Mouse (Mus musculus) c-Kit-positive CD71-positive TER-119-positive erythroid progenitor cells, embryonic 14.5 days (primary cell): ENCODE data around the gene Utp11.

Source experiments
- DNase-seq: peaks from one replicate; pipeline ENCODE4 v3.0.0-alpha.2; 2013; ENCODE audit warnings: low spot score

Gene Utp11

GRCm38 (mm10) chr4:124672347-124673320 is 20.8 kb downstream of the Utp11 start:
- DNase-seq, result no peak

GRCm38 (mm10) chr4:124671583-124671982 is 21.8 kb downstream of the Utp11 start:
- no peak for DNase-seq

- DNase-seq, result no peak
Measured at GRCm38 (mm10) chr4:124670232-124670631, 23.2 kb downstream of the Utp11 start.

- no peak for DNase-seq
Measured at GRCm38 (mm10) chr4:124668078-124668477, 25.3 kb downstream of the Utp11 start.

GRCm38 (mm10) chr4:124667476-124668033 is 25.8 kb downstream of the Utp11 start:
- DNase-seq, result no peak

GRCm38 (mm10) chr4:124664604-124665003 is 28.8 kb downstream of the Utp11 start:
- DNase-seq, result no peak

DNA sequence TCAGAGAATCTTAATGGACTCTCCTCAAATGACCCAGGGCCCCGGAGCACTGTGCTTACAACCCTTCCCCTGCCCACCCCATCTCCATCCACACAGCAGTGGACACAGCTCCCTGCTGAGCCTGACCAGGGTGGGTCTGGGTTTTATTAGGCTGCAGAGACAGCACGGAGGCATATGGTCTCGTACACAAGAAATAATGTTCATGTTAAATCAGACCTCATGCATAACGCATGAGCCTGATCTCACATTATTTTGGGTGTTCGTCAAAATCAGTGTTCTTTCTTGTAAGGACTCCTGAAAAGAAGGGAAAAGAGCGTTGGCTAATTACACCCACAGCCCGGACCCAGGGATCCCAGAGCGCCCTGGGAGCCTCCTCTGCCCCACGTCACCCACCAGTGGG is 29.2 kb downstream of the Utp11 start:
- DNase-seq, result no peak

DNA sequence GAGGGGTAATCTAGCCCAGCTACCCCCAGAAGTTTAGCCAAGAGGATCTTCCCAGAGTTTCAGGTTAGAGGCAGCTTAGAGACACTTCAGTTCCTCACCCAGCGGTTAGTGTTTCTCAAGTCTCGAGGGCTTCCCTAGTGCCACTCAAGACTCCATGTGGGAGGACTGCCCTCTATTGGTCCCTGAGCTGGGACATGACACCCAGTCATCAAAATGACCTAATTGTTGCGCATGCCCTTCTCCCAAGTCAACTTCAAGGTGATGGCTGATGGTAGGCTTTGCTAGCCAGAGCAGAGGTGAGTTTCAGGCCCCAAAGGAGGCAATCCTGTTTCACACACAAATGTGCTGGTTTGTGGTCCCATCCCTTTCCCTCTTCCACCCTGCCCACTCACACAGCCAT is 30.4 kb downstream of the Utp11 start:
- no peak for DNase-seq

DNA sequence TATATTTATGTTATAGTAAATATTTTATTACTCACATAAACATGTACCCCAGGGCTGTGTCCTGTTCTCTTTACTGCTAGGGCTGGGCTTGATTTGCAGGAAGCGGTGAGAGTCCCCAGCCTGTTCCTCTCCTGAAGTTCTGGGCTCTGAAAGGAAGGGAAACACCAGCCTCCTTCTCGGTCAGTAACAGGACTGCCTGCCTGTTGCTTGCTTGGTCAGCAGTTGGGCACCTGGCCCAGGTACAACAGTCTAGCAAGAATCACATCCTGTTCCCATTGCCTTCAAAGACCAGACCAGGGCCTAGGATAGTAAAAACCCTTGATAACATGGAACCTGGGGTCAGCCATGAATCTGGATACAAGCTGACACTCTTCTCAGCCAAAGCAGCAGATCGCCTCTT is 32.8 kb downstream of the Utp11 start:
- DNase-seq, result no peak

- no peak for DNase-seq
Measured at GRCm38 (mm10) chr4:124659251-124660217, 33.9 kb downstream of the Utp11 start.

DNA sequence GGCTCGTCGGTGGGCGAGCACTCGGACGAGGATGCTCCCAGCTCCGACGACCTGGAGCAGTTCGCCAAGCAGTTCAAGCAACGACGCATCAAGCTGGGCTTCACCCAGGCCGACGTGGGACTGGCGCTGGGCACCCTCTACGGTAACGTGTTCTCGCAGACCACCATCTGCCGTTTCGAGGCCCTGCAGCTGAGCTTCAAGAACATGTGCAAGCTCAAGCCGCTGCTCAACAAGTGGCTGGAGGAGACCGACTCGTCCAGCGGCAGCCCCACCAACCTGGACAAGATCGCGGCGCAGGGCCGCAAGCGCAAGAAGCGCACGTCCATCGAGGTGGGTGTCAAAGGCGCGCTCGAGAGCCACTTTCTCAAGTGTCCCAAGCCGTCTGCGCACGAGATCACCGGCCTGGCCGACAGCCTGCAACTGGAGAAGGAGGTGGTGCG is 35.0 kb downstream of the Utp11 start:
- no peak for DNase-seq

- no peak for DNase-seq
Measured at GRCm38 (mm10) chr4:124657781-124658180, 35.6 kb downstream of the Utp11 start.

DNA sequence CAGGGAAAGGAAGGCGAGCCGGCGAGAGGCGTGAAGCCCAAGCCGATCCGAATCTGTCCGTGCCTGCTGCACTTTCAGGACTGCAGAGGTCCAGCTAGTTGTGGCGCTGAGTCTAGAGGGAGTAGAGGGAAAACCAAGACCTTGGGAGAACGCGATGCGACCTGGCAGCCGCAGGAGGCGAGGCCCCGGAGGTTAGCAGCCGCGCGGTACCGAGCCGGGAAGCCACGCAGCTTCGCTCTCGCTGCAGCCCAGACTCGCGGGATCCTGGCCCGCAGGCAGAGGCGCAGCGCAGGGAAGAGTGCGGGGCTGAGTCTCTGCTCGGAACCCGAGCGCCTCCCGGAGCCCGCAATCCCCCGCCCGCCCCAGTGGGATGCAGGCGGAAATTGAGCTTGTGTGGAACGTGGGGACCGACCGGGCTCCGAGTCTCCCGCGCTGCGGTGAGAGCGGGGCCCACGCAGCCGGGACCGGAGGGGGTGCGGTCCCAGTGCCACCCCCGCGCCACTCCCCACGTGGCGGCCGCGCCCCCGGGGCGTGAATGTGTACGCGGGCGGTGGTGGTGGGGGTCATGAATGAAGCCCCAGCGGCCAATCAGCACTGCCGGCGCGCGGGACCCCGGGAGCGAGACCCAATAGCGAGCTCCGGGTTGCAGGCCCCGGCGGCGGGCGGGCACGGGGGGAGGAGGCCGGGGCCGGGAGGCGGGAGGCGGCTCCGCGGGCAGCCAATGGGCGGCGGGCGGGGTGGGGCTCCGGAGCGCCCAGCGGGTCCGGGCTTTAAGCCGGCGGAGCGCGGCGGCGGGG is 36.3 kb downstream of the Utp11 start:
- no peak for DNase-seq

DNA sequence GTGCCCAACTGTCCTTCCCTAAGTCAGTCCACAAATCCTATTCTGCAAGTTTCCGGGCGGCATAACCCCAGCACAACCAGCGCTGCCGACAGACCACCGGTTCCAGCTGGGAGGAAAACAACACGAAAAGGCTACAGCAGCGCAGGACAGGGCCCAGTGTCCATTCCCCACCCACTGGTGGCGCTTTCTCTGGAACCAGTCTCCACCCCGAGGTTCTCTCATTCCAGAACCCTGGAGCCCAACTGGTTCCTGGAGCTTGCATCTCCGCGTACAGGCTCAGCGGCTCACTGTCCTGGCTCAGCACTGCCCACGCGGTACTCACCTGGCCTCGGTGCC is 36.9 kb downstream of the Utp11 start, which contains the start of gene Pou3f1:
Pou3f1 (plus strand) TSS at position 290 of the 336 bp plus-strand sequence.
- no peak for DNase-seq

DNA sequence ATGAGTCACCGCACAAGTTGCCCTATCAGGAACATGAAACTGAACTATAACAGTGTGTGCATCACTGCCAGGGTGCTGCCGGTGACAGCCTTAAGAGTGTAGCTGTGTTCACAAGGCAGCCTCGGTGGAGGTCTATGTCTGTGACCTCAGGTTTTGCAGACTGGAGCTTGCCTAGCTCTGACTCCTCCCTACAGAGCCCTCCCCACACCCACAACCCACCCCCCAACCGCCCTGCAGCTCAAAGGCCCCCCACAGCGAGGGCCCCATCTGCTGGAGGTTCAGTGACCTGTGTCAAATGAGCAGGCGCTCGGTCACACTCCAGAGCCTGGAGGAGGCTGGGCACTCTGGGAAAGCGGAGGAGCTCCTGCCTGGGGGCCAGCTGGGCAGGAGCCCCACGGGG is 40.5 kb downstream of the Utp11 start:
- no peak for DNase-seq

DNA sequence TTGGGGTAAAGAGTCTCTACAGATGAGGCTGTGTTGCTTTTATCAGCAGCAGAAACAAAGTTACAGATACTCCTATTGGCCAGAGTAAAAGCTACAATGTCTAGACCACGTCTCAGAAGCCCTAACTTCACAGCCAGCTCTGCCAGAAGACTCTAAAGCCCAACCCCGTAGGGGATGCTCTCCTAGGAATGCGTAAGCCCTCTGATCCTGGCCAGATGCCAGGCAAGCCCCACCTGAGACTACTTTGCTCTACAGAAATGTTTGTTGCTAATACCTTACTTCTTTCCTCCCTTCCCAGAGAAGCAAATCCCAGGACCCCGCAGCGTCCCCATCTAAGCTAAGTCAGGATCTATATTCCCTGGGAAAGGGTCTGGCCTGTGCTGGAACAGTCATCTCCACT is 45.5 kb downstream of the Utp11 start:
- DNase-seq, result no peak

GRCm38 (mm10) chr4:124646591-124646990 is 46.8 kb downstream of the Utp11 start:
- no peak for DNase-seq

- peak; percentile 42 for DNase-seq
Measured at GRCm38 (mm10) chr4:124644974-124645433, 48.4 kb downstream of the Utp11 start.

DNA sequence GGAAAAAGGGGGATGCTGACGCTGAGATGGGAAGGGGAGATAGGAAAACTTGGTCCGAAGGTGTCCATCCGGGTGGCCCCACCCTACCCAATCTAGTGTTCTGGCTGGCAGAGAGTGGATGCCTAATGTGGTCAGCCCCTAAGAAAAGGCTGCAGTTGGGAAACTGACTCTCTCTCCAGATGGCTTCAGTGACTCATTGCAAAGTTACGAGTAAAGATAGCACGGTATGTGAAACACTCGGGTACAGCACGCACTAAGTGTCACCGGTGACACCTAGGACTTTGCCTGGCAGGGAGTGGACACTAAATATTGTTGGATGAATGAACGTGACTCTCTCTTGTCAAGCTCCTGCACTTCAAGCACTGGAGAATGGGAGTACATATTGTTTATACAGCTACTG is 49.5 kb downstream of the Utp11 start:
- no peak for DNase-seq

DNA sequence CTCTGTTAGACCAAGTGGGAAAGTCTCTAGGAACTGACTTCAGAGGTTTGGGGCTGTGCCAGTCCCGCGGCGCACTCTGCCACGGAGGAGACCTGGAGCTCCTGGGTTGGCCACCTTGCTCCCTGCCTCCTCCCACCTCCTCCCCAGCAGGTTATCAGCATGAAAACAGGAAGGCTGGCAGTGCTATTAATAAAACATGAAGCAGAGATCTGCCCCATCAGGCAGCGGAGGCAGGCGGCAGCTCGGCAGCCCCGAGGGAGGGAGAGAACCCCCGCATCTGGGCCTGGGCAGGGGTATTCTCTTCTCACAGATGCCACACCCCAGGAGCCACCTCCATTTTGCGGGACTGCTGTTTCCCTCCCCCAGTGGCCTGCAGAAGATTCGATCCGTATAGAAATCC is 53.7 kb downstream of the Utp11 start:
- no peak for DNase-seq

DNA sequence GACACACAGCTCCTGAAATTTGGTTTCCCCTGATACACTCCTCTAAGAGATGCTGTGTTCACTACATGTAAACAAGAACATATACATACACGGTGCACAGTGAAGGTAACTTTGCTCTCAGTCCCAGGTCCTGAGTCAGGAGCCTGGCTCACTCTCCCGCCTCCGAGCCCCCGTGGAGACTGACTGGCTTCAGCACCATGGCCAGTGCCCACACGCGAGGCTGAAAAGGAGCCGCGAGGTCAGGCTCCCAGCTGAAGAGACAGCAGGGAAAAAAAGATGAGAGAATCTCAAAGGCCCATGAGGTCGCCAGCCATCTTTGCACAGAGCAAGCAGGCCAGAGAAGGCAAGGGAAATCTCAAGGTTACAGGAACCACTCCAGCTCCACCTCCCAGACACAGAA is 60.1 kb downstream of the Utp11 start:
- DNase-seq, result no peak
